Mouse (Mus musculus) embryonic fibroblast, embryonic 13.5 days (primary cell): ENCODE results near the gene Olfr150.

ENCODE experiments used
- CTCF ChIP-seq: IDR thresholded peaks from 2 replicates; pipeline ENCODE4 v1.5.1; 2011; ENCODE audit warnings: mild to moderate bottlenecking, control low read depth, low read length, moderate library complexity, borderline replicate concordance; ENCODE audit not compliant: insufficient read depth
- POLR2A ChIP-seq: IDR thresholded peaks from 2 replicates; pipeline ENCODE4 v1.6.1; 2011; ENCODE audit warnings: low read depth, mild to moderate bottlenecking, control low read depth, low read length, moderate library complexity

DNA sequence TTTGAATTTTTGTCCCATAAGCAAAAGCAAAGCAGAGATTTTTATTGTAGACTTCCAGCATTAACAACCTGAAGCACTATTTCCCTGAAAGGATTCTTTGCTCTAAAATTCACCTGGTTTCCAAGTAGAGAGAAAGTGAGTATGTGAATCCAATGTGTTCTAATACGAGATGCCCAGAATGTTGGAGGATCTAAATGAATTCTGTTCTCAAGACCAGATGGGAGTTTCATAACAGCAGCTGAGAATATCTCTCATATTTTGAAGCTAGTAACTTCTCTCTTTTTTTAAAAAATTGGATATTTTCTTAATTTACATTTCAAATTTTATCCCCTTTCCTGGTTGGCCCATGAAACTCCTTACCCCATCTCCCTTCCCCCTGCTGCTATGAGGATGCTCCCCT, 15.7 kb downstream of the Olfr150 start:
- TF ChIP-seq CTCF (no peak), POLR2A (no peak)
